Mouse (Mus musculus) heart, embryonic 13.5 days (tissue): Measurements from ENCODE around the gene Derl2. TPM values are rescaled to one million over a fixed set of nuclear protein-coding genes. Genes with fewer than 3 reads are reported as not detected.

Experiments
- polyA plus RNA-seq: library from polyadenylated mRNA; unstranded; fragments of >200 nt; fragmentation: Nextera tagmentation; extraction: Ambion mirVana; gene quantifications from 2 replicates; pipeline ENCODE4 v1.2.1, GENCODE M21; 2015

The Derl2 gene
- polyA plus RNA-seq, 1 experiment from 2014 or later, result 30.8 TPM

Other genes with a start within 250 kb of the Derl2 start
- gene Scimp, start 207.3 kb downstream of the Derl2 start, polyA plus RNA-seq, result 0.13 TPM in 1 of 2 replicates, not detected in the other
- gene Rabep1, start 175.1 kb downstream of the Derl2 start, polyA plus RNA-seq, result 28.3 and 31.8 TPM in 2 replicates
- 101 and 112 TPM in 2 replicates for gene Nup88, start 49.9 kb downstream of the Derl2 start, polyA plus RNA-seq
- 46.6 and 61.5 TPM in 2 replicates for gene Rpain, start 49.6 kb downstream of the Derl2 start, polyA plus RNA-seq
- gene C1qbp, start 36.8 kb downstream of the Derl2 start, polyA plus RNA-seq, result 248 and 269 TPM in 2 replicates
- 11.3 and 12.6 TPM in 2 replicates for gene Dhx33, start 15.4 kb downstream of the Derl2 start, polyA plus RNA-seq
- 22.6 and 24.5 TPM in 2 replicates for gene Mis12, start 230 bp downstream of the Derl2 start, polyA plus RNA-seq
- 35.8 and 40.1 TPM in 2 replicates for gene 6330403K07Rik, start 13.7 kb upstream of the Derl2 start, polyA plus RNA-seq
- not detected in 2 replicates for gene Nlrp1a, start 124.9 kb upstream of the Derl2 start, polyA plus RNA-seq
- not detected in 2 replicates for gene Nlrp1b, start 210.9 kb upstream of the Derl2 start, polyA plus RNA-seq